Mouse (Mus musculus) cerebellum, postnatal 14 days (tissue): ENCODE results near the gene Ahcy.
"Not testable (repeated sequence)": the region's sequence is repeated elsewhere in the genome, so short reads cannot be mapped to it uniquely, and the experiment has no call there.

Experiments
- DNase-seq, 2 experiments: peaks; one replicate each; pipeline ENCODE4 v3.0.0; 2021; ENCODE audit warnings: mixed read lengths in 2 of 2

The Ahcy gene

DNA sequence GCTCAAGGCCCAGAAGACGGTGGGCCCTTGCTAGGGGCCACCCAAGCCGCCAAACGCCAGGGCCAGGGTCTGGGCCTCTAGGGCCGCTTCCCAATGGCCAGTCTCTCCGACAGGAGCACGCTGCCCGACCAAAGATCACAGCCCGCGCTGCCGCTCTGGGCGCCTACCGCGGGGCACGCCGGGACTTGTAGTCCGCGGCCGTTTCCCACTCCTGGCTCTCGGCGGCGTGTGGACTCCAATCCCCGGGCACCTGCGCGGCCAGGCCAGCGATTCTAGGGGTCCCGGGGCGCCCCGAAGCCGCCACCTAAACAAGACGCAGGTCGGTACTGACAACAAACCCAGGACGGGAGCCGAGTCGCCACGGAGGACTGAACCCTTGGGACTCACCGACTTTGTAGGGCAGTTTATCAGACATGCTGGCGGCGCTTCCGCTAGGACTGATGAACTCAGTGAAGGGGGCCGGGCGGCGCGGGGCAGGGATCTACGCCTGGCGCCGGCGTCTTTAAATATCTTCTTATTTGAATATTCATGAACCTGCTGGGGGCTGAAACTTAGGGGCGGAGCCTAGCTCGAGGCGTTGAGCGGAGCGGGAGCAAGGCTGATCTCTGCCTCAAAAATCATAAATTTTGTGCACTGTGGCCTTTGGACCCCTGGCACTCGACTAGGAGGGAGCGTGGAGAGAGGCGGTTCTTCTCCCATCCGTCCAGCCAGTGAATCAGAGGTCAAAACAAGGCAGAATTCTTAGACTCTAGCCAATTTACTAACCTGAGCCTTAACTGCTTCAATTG, at the start of gene Ahcy:
TSS of gene Ahcy (minus strand) at position 520 of the 788 bp plus-strand sequence.
- peak; percentile 93 to 96 for DNase-seq

DNA sequence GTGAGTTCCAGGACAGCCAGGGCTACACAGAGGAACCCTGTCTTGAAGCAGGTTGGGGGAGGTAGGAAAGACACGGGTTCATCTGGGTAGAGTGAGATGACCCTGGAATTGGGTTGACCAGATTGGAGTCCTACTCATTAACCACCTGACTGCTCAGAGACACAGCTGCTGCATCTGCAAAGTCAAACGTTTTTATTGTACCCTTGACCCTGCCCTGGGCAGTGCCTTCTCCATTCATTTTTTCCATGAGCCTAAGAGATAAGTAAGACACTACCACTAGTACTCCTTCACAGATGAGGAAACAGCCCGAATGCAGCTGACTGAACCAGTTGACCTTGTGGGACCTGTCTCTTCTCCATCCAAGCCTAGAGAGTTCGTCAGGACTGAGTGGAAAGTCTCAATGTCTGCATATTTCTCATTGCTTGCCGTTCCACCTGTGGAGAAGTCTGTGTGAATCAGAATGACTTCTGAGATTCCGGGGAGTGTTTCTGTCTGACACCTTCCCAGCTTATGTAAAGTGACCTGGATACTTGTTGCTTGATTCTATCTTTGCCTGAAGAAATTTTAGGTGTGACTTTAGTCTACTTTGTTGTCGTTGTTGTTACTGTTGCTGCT, 41.0 kb upstream of the Ahcy start:
- DNase-seq: no peak

DNA sequence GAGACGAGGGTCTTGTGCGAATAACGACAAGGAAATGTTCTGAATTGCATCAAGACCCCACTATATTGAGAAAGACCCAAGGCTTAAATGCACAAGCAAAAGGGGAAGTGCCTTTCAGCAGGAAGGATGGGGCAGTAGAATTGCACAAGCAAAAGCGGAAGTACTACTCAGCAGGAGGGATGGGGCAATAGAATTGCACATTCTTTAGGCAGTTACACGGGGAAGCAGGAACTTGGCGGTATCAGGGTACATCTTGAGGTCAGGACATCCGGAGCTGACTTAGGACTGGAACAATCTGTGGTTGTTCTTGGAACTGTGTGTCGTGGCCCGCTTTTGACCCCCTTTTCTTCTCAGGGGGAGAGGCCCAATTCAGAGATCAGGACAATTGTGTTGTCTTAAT, 33.0 kb upstream of the Ahcy start:
- not testable (repeated sequence) for DNase-seq

DNA sequence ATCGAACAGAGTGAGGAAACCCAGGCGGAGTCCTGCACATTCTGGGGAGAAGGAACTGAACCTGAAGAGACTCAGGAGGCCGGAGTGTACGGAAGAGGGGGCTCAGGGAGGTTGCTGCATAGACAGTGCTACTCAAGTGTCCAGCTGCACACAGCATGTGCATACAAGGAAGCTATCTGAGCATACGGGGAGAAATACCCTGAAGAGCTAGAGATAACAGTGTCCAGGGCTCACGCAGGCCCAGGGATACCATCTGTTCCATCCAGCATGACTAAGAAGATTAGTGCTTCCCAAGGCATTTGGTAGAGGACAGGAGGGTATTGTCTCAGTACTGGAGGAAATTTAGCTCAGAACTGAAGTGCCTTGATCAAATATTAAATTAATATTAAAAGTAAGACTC, 29.3 kb upstream of the Ahcy start:
- DNase-seq: peak; percentile 34 to 52

DNA sequence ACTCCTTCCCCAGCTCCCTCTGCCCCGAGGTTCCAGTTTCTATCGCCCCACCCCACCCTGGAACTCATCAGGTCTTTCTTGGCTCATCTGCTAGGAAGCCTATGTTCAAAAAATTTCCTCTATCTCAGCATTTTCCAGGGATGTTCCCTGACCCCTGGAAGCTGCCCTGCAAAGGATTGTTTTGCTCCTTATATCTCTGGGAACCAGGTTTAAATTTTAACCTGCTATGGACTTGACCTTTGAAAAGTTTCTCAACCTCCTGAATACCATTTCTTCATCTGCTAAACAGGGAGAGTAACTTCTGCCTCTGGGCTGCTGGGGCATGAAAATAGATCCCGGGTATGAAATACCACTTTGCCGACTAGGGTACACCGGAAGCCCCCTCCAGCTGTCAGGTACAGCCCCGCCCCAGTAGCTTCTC, 27.5 kb upstream of the Ahcy start:
- no peak for DNase-seq

DNA sequence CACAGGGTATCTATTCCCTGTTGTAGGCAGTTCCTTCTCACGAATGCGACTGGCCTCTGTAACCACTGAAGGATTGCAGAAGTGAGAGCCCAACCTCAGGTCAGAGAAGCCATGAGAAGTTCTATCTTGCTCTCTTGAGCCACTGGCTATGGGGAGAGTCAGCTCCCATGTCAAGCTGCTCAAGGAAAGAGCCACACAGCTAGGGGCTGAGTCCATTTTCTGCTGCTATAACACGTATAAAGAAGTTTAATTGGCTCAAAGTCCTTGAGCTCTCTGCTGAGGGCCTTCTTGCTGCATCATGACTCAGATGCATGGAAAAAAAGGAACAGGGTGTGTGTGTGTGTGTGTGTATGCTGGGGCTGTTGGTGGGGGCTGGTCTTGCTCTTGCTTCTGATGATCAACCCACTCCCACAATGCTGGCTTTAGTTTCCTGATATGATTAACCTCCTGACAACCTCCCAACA, 26.5 kb upstream of the Ahcy start:
- no peak for DNase-seq

DNA sequence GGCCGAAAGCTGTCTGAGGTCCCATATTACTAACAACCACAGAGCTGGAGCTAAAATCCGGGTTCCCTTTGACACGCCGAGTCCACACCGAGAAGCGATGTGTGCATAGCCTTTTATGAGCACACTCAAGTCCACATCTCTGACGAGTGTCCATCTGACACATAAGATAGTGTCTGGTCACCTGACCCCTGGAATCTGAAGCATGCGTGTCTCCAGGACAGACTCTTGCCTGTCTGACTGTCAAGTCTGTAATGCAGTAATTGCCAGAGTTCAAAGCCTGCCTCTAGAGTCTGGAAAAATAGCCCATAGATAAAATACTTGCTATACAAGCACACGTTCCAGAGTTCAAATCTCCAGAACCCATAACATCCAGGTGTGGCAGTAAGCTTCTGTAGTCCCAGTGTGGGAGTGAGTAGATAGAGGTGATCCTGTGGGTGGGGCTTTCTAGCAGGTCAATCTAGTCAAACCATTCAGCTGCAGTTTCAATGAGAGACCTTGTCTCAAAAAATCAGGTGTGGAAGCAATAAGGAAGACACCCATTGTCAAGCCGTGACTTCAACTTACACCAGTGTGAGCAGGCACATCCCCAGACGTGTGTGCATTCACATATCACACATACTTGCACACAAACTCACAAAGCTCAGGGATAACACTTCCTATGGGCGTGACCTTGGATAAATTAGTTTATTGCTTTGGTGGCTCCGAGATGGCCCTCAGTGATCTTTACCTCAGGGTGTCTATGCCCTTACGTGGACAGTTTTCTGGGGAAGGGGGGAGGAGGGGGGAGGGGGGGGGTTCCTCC, 25.9 kb upstream of the Ahcy start:
- DNase-seq: no peak

DNA sequence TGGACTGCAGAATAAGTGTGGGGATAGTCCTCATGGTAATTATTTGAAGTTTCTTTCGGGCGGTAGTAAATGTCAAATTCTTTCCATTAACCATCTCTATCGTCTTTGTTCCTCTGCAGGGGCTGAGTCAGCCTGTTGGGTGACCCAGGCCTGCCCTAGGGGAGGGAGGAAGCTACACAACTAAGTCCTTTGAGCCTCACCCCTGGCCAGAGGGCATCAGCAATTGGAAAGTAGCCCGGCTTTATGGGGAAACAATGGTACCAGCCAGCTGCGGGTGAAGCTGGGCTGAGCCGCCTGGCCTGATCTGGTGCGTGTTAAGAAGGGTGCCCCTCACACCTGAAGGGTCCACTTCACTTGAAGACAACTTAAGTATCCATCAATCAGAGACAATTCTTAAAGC, 25.1 kb upstream of the Ahcy start:
- no peak for DNase-seq

DNA sequence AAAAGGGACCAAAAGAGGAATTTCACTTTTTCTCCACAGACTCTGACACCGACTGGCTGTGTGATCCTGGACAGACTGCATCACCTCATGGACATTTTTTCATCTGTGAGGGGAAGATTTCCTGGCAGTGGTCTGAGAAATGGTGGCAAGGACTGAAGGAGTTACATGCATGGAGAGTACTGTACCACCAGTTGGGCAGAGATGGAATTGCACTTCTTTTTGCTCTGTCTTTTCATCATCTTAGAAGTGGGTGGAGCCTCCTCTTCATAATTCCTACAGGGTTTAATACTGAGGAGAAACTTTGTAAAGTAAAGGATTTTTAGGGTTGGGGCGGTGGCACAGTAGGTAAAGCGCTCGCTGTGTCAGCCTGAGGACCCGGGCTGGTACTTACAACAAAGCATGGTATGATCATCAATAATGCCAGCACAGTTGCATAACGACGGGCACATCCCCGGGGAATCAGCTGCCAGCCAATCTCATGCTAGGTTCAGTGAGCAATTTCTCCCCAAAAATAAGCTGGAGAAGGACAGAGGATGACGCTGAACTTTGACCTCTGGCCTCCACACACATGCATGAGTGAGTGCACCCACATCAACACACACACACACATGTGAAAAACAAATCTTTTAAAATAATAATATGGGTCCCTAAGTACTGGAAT, 24.6 kb upstream of the Ahcy start:
- peak in 1 of 2 experiments; percentile 29 for DNase-seq

DNA sequence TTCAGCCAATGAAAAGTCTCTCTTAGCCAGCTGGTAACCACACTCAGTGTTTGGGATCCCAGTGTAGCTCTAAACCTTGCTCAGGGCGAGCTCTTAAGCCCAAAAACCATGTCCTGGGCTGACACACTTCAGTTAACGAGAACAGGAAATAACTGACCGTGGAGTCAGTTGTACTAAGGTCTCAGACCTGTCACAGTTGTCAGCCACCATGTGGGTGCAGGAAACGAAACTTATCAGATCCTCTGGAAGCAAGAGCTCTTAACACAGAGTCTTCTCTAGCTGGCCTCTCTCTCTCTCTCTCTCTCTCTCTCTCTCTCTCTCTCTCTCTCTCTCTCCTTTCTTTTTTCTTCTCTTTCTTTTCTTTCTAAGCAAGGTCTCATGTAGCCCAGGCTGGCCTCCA, 19.1 kb upstream of the Ahcy start:
- DNase-seq: no peak

DNA sequence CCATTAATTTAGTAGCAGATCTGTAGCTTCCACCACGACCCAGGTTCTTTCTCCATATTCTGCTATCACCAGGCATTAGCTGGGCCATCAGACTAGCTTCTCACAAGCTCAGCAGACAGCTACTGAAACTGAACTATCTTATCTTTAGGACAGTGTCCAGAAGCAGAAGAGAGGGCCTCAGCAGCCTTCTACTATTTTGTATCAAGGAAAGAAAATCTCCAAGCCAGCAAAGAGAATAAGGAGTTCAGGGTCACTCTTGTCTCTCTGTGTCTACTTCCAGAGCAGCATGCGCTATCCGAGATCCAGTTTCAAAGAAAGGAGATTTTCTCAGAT, 17.4 kb upstream of the Ahcy start:
- DNase-seq: no peak

DNA sequence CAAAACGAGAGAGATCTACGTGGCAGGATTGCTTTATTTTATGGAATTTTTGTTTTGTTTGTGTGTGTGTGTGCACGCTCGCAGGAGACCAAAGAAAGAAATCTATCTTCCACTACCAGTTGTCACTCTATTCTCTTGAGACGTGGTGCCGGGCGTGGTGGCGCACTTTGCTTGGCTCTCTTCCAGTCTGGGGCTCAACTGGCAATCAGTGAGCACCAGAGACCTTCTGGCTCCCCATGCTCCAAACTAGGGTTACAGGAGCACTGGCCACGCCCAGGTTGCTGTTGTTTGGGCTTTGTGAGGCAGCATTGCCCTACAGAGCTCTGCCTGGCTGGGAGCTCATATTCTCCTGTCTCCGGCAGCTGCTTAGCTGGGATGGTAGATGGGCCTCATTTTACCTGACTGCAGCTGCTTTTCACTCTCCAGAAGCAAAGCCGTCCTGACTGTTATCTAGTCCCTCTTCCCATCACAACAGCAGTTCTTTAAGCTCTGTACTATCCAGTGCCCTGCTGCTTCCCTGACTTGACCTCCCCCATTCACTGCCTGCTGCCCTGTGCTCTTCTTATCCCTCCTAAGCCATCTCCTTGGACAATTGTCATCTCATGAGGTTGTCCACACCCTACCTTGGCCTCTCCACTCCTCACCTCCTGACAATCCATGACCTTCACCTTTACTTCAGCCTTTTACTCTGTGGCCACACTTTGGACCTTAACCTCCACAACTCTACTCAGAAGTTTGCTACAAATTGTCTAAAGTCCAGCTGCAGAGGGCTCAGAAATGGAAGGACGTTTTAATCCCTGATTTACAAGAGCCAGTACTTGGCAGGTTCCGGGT, 16.8 kb upstream of the Ahcy start:
- no peak for DNase-seq

DNA sequence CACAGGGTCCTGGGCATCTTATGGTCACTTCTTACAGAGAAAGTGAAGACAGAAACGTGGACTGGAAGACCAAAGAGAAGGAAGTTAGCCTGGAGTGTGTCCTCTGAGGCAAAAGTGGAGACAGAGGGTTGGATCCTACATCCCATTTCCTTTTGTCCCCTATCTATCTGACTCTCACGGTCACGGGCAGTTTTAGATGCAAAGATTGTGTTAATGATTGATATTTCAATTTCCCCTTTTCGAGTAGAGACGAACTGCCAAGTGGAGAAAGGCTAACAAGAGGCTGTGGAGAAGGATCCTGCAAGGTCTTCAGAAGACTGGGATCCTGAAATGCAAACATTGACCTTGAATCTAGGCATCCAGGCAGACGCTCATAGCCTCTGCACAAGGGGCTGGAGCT, 14.0 kb upstream of the Ahcy start:
- no peak for DNase-seq

DNA sequence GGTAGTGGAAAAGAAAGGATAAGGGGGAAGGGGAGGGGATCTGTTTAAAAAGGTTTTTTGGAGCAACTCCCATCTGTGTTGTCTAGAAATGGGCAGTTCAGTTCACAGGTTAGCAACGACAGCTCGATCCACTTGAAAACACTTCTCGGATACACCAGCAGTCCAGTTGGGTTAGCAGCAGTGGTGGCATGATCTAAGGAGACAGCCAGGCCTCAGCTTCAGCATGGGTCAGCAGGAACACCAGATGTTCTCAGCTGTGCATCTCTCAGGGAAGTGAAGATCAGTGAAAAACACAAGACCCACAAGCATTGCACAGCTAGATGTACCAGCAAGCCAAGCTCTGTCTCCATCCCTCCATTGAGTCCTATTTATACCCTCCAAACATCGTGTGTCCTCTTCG, 12.0 kb upstream of the Ahcy start:
- no peak for DNase-seq

DNA sequence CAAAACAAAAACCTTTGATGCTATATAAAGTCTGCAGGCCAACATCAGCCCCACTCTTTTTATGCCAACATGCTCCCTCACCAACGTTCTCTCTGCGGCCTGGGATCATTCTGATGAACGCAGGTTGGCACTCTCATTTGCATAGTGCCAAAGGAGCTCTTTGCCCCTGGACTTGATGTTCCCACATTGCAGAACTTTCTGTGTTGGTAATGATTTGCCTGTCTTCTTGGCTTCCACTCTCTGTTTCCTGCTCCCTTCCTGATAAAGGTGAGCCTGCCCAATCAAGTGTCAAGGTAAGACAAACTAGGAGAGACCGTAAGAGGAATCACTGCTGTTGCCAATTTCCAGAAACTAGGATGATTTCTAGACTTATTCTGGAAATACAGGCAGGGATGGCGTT, 10.2 kb upstream of the Ahcy start:
- no peak for DNase-seq

DNA sequence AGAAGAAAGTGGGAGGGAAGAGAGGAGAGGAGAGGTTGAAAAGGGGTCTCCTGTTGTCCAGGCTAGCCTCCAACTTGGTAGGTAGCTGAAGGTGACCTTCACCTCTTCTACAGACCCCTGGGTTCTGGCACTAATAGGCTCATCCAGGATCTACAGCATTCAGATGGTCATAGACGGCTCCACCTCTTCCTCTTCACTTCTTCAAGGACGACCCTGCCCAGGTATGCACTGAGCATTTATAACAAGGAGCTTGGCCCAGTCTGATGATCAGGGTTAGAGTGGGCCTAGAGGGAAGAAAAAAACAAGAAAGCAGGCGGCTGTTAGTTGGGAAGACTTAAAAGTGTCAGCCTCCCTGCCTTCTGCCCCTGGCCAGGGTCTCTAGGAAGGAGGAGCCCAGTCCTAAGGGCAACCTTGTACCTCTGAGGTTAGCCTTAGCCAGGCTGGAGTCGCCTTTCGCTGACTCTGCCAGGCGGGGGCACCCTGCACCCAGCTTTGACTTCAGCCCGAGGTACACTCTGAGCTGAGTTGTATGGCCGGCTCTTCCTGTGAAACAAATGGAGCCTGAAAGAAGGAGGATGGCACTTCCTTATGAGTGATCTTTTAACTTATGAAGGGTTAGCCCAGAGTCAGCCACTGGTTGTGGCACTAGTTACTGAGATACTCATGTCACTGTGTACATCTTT, 8.0 kb upstream of the Ahcy start:
- DNase-seq: peak; percentile 85 to 86

DNA sequence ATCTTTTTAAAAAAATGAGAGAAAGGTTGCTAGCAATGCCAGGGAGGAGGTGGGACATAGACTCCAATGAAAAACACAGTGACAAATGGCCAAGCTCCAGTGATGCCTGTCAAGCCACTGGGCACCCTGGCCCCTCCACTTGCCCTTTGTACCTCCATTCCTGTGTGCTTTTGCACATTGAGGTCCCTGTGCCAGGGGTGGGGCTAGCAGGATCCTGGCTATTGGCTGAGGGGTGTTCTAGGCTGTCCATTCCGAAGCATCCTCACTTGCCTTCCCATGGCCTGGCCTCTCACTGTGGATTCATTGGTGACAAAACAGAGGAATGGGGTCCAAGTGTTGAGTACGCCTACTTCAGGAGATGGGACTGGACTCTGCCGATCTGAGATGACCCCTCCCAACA, 6.8 kb upstream of the Ahcy start:
- no peak for DNase-seq

DNA sequence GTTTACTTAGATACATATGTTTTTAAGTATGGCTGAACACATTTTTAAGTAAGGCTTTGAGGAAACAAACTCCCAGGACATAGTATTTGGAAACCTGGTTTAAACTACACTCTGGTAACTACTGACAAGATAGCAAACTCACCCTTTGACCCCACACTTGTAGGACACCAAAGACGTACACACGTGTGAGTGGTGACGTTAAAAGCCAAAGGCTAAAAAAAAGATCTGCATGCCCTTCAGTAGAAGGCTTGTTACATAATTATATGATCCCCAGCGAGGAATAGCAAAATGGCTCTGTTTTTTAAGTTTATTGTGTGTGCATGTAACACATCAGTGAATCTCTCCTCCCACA, 5.9 kb upstream of the Ahcy start:
- no peak for DNase-seq

DNA sequence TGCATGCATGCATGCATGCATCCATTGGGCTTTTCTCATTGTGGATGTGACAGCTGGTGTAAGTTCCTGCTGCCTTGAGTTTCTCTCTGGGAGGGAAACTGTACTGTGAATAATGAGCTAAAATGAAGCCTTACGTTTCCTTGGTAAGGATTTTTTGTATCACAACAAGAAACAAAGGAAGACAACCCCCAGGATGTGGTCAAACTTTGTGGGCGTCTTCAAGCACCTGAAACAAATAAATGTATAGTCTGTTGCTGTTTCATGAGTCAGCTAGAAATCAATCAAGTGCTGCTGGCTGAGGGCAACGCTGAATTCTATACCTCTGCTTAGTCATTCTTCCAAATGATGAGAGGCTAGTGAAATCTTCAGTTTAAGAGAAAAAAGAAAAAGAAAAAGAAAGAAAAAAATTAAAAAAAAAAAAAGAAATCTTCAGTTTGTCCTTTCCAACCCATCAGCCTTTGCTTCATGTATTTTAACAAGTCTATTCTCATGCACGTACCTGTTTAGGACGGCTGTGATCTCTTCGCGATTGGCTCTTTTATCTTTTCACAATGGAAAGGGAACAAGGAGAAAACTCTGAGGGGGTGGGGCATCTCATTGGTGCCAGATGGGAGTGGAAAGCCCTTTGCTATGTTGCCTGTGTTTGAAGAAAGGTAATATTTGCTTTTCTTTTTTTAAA, 5.3 kb upstream of the Ahcy start:
- DNase-seq: no peak

DNA sequence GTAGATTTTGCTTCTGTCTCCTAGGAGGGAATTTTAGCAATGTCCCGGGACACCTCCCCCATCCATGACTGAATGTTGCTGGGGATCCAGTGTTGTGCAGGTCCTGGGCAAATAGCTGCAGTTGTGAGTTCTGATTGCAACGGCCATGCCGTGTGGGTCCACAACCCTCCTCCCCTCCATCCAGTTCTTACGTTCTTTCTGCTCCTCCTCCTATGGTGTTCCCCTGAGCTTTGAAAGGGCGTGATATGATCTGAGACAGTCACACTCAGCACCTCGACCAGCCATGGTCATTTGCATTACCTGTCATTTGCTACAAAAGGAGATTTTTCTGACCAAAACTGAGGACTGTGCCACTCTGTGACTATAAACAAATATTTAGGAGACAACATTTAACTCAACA, 1.4 kb upstream of the Ahcy start:
- no peak for DNase-seq

DNA sequence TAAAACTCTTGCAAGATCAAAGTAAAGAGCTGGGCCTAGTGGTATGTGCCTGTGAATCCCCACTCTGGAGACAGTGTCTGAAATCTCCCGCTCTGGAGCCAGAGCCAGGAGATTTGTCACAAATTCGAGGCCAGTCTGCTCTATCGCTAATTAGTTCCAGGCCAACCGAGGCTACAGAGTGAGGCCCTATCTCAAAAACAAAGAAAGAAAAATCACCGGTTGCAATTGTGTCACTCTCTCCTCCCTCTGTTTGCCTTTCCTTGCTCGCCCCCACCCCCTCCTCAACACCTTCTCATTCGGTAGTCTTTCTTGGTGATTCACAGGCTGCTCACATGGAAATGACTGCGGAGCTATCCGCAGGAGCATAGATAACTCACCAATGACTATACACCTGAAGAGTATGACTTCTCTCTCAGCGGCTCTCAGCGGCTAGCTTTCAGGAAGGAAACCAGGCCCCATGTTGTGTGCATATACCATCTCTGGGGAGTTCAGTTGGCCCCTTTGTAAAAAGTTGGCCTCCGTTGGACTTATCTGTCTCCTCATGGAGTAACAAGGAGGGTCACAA, 551 bp upstream of the Ahcy start:
- peak; percentile 31 to 40 for DNase-seq
